Mouse (Mus musculus) limb, embryonic 10.5 days (tissue): ENCODE results near the gene Prg3. TPM values are rescaled to one million over a fixed set of nuclear protein-coding genes. Genes with fewer than 3 reads are reported as not detected.

Experiments used
- DNase-seq: peaks from one replicate; pipeline ENCODE4 v3.0.0-alpha.2; 2017; ENCODE audit warnings: low spot score
- H3K27ac ChIP-seq: fragments of 300-500 bp; sonication (generic); 2 replicates; pipeline ENCODE4 v1.5.1; 2016; ENCODE audit warnings: mild to moderate bottlenecking
- H3K27me3 ChIP-seq: fragments of 300-500 bp; sonication (generic); 2 replicates; pipeline ENCODE4 v1.6.1; 2016; ENCODE audit warnings: low read depth, mild to moderate bottlenecking; ENCODE audit not compliant: poor library complexity, severe bottlenecking
- H3K36me3 ChIP-seq: fragments of 300-500 bp; sonication (generic); 2 replicates; pipeline ENCODE4 v1.6.1; 2016; ENCODE audit warnings: mild to moderate bottlenecking, moderate library complexity
- H3K4me1 ChIP-seq: fragments of 300-500 bp; sonication (generic); 2 replicates; pipeline ENCODE4 v1.6.1; 2016
- H3K4me3 ChIP-seq: fragments of 300-500 bp; sonication (generic); 2 replicates; pipeline ENCODE4 v1.5.1; 2016; ENCODE audit warnings: mild to moderate bottlenecking, moderate library complexity
- H3K9me3 ChIP-seq: fragments of 300-500 bp; sonication (generic); replicated peaks from 2 replicates; pipeline ENCODE4 v1.6.1; 2016; ENCODE audit warnings: mild to moderate bottlenecking
- WGBS: fragments of 180-500 bp; shearing (Covaris S2); methylation state at CpG from one replicate; pipeline ENCODE4 v1.1.7; 2016; 5-methylcytosine and 5-hydroxymethylcytosine counted together
- polyA plus RNA-seq: library from polyadenylated mRNA; unstranded; fragments of >200 nt; fragmentation: Nextera tagmentation; extraction: Ambion mirVana; gene quantifications from 2 replicates; pipeline ENCODE4 v1.2.1, GENCODE M21; 2016

Gene Prg3
- polyA plus RNA-seq, 1 experiment from 2014 or later, result 0.15 TPM

GRCm38 (mm10) chr2:84956274-84956673, 31.7 kb upstream of the Prg3 start:
- H3K27me3 ChIP-seq, result no peaks in the 10 kb centered on the region
- 63% methylated on average over 5 of the region's 5 CpGs for WGBS
- H3K9me3 ChIP-seq, result no peaks in the 10 kb centered on the region
- H3K36me3 ChIP-seq, result peaks cover 78% of the 10 kb centered on the region
- no peak overlapping the region for H3K4me3 ChIP-seq
- no peak overlapping the region for H3K27ac ChIP-seq
- H3K4me1 ChIP-seq, result no peaks in the 10 kb centered on the region
- DNase-seq, result peak; percentile 66

- 89% methylated on average over 11 of the region's 11 CpGs for WGBS
Measured at GRCm38 (mm10) chr2:84958588-84959264, 29.3 kb upstream of the Prg3 start.

GRCm38 (mm10) chr2:84961300-84961699, 26.7 kb upstream of the Prg3 start:
- Histone ChIP-seq H3K4me3 (no peak overlapping the region), H3K27ac (no peak overlapping the region), H3K4me1 (no peaks in the 10 kb centered on the region), H3K36me3 (peaks cover 31% of the 10 kb centered on the region), H3K27me3 (no peaks in the 10 kb centered on the region), H3K9me3 (no peaks in the 10 kb centered on the region)
- DNase-seq, result no peak
- WGBS, result 84% methylated on average over 2 of the region's 2 CpGs

More at GRCm38 (mm10) chr2:84958588-84959264, 29.3 kb upstream of the Prg3 start:
- Histone ChIP-seq H3K4me1 (no peaks in the 10 kb centered on the region), H3K4me3 (no peak overlapping the region), H3K9me3 (no peaks in the 10 kb centered on the region), H3K27me3 (no peaks in the 10 kb centered on the region), H3K27ac (no peak overlapping the region), H3K36me3 (peaks cover 54% of the 10 kb centered on the region)
- peak; percentile 19 for DNase-seq

- no peak overlapping the region for H3K4me3 ChIP-seq
- DNase-seq, result peak; percentile 12
- H3K27me3 ChIP-seq, result no peaks in the 10 kb centered on the region
- whole genome bisulfite sequencing, result 86% methylated on average over 3 of the region's 3 CpGs
- H3K27ac ChIP-seq, result no peak overlapping the region
- no peaks in the 10 kb centered on the region for H3K4me1 ChIP-seq
- no peaks in the 10 kb centered on the region for H3K9me3 ChIP-seq
- H3K36me3 ChIP-seq, result peaks cover 25% of the 10 kb centered on the region
Measured at GRCm38 (mm10) chr2:84961901-84962300, 26.1 kb upstream of the Prg3 start.

GRCm38 (mm10) chr2:84962906-84963507, 25.0 kb upstream of the Prg3 start:
- H3K9me3 ChIP-seq, result no peaks in the 10 kb centered on the region
- H3K4me3 ChIP-seq, result no peak overlapping the region
- peak; percentile 21 for DNase-seq
- H3K27ac ChIP-seq, result no peak overlapping the region
- peaks cover 14% of the 10 kb centered on the region for H3K36me3 ChIP-seq
- no peaks in the 10 kb centered on the region for H3K27me3 ChIP-seq
- WGBS, result 46% methylated on average over 6 of the region's 6 CpGs
- H3K4me1 ChIP-seq, result no peaks in the 10 kb centered on the region

- WGBS, result 91% methylated on average over 7 of the region's 7 CpGs
- Histone ChIP-seq H3K36me3 (peaks cover 2% of the 10 kb centered on the region; the same call in 1 of the 2 replicates), H3K27ac (no peak overlapping the region), H3K4me3 (no peak overlapping the region), H3K4me1 (no peaks in the 10 kb centered on the region), H3K27me3 (no peaks in the 10 kb centered on the region), H3K9me3 (no peaks in the 10 kb centered on the region)
- DNase-seq, result peak; percentile 10
Measured at GRCm38 (mm10) chr2:84964111-84964801, 23.8 kb upstream of the Prg3 start.

GRCm38 (mm10) chr2:84967318-84967991, 20.6 kb upstream of the Prg3 start:
- no peak for DNase-seq
- Histone ChIP-seq H3K27ac (no peak overlapping the region), H3K4me3 (no peak overlapping the region), H3K4me1 (no peaks in the 10 kb centered on the region), H3K36me3 (no peaks in the 10 kb centered on the region), H3K27me3 (no peaks in the 10 kb centered on the region), H3K9me3 (no peaks in the 10 kb centered on the region)
- 93% methylated on average over 5 of the region's 5 CpGs for WGBS

- WGBS, result 94% methylated on average over 2 of the region's 2 CpGs
- no peak overlapping the region for H3K27ac ChIP-seq
- H3K9me3 ChIP-seq, result no peaks in the 10 kb centered on the region
- H3K27me3 ChIP-seq, result no peaks in the 10 kb centered on the region
- H3K36me3 ChIP-seq, result no peaks in the 10 kb centered on the region
- peaks cover 3% of the 10 kb centered on the region; the same call in 1 of the 2 replicates for H3K4me1 ChIP-seq
- no peak overlapping the region for H3K4me3 ChIP-seq
- DNase-seq, result no peak
Measured at GRCm38 (mm10) chr2:84975580-84975979, 12.4 kb upstream of the Prg3 start.

- DNase-seq, result peak; percentile 23
- Histone ChIP-seq H3K4me1 (peaks cover 3% of the 10 kb centered on the region; the same call in 1 of the 2 replicates), H3K9me3 (no peaks in the 10 kb centered on the region), H3K27me3 (no peaks in the 10 kb centered on the region), H3K4me3 (no peak within 1 kb of the TSS), H3K27ac (no peak within 1 kb of the TSS), H3K36me3 (no peaks in the 10 kb centered on the region)
- WGBS, result 74% methylated on average over 1 of the region's 1 CpGs
Measured at GRCm38 (mm10) chr2:84980188-84980587, 7.8 kb upstream of the Prg3 start, which contains the start of gene Prg2. Prg2 (plus strand) TSS chr2:84980461.

GRCm38 (mm10) chr2:84996376-84996775, 8.4 kb downstream of the Prg3 start:
- H3K27ac ChIP-seq, result no peak overlapping the region
- no peaks in the 10 kb centered on the region for H3K4me1 ChIP-seq
- no peak overlapping the region for H3K4me3 ChIP-seq
- no peaks in the 10 kb centered on the region for H3K9me3 ChIP-seq
- 98% methylated on average over 2 of the region's 2 CpGs for WGBS
- H3K27me3 ChIP-seq, result no peaks in the 10 kb centered on the region
- H3K36me3 ChIP-seq, result no peaks in the 10 kb centered on the region
- no peak for DNase-seq

- no peak overlapping the region for H3K4me3 ChIP-seq
- no peaks in the 10 kb centered on the region for H3K9me3 ChIP-seq
- H3K27me3 ChIP-seq, result no peaks in the 10 kb centered on the region
- H3K27ac ChIP-seq, result no peak overlapping the region
- H3K4me1 ChIP-seq, result no peaks in the 10 kb centered on the region
- no peaks in the 10 kb centered on the region for H3K36me3 ChIP-seq
- 84% methylated on average over 3 of the region's 3 CpGs for WGBS
- DNase-seq, result no peak
Measured at GRCm38 (mm10) chr2:84999486-85000181, 11.6 kb downstream of the Prg3 start.

- Histone ChIP-seq H3K36me3 (no peaks in the 10 kb centered on the region), H3K27me3 (no peaks in the 10 kb centered on the region), H3K4me1 (no peaks in the 10 kb centered on the region), H3K4me3 (no peak overlapping the region), H3K9me3 (no peaks in the 10 kb centered on the region), H3K27ac (no peak overlapping the region)
- 88% methylated on average over 13 of the region's 13 CpGs for WGBS
- no peak for DNase-seq
Measured at GRCm38 (mm10) chr2:85001497-85001896, 13.5 kb downstream of the Prg3 start.
